Mouse (Mus musculus) neural tube, embryonic 12.5 days (tissue): Measurements from ENCODE around the gene Rpp25. TPM values are rescaled to one million over a fixed set of nuclear protein-coding genes. Genes with fewer than 3 reads are reported as not detected.
A peak's percentile ranks its signal among the peaks of the same experiment; 100 is the strongest.

Experiments used
- ATAC-seq: fragments of 200-750 bp; cut with Nextera tagmentation; 2 replicates; pipeline ENCODE4 v1.8.0; 2017; ENCODE audit warnings: low read depth, mild to moderate bottlenecking, moderate TSS enrichment, moderate library complexity; ENCODE audit not compliant: low FRiP score
- H3K27ac ChIP-seq: fragments of 300-500 bp; sonication (generic); 2 replicates; pipeline ENCODE4 v1.5.1; 2016
- H3K27me3 ChIP-seq: fragments of 300-500 bp; sonication (generic); replicated peaks from 2 replicates; pipeline ENCODE4 v1.6.1; 2016; ENCODE audit warnings: mild to moderate bottlenecking
- H3K36me3 ChIP-seq: fragments of 300-500 bp; sonication (generic); 2 replicates; pipeline ENCODE4 v1.6.1; 2016; ENCODE audit warnings: mild to moderate bottlenecking
- H3K4me1 ChIP-seq: fragments of 300-500 bp; sonication (generic); 2 replicates; pipeline ENCODE4 v1.6.1; 2016
- H3K4me2 ChIP-seq: fragments of 300-500 bp; sonication (generic); replicated peaks from 2 replicates; pipeline ENCODE4 v1.6.1; 2016; ENCODE audit warnings: mild to moderate bottlenecking
- H3K4me3 ChIP-seq: fragments of 300-500 bp; sonication (generic); 2 replicates; pipeline ENCODE4 v1.5.1; 2016
- H3K9ac ChIP-seq: fragments of 300-500 bp; sonication (generic); 2 replicates; pipeline ENCODE4 v1.6.1; 2016; ENCODE audit warnings: mild to moderate bottlenecking
- H3K9me3 ChIP-seq: fragments of 300-500 bp; sonication (generic); 2 replicates; pipeline ENCODE4 v1.6.1; 2016; ENCODE audit warnings: mild to moderate bottlenecking
- WGBS: fragments of 180-500 bp; shearing (Covaris S2); methylation state at CpG from one replicate; pipeline ENCODE4 v1.1.7; 2016; 5-methylcytosine and 5-hydroxymethylcytosine counted together
- polyA plus RNA-seq: library from polyadenylated mRNA; unstranded; fragments of >200 nt; fragmentation: Nextera tagmentation; extraction: Ambion mirVana; gene quantifications from 2 replicates; pipeline ENCODE4 v1.2.1, GENCODE M21; 2016

Rpp25 gene
- polyA plus RNA-seq, result 12.4 and 13.3 TPM in 2 replicates

GRCm38 (mm10) chr9:57503622-57504380 is at the start of gene Rpp25:
Gene Rpp25, plus strand, starts transcription at chr9:57504026.
- H3K36me3 ChIP-seq, result no peaks in the 10 kb centered on the region
- H3K4me3 ChIP-seq, result peak within 1 kb of the TSS; percentile 36
- no peak within 1 kb of the TSS for H3K27ac ChIP-seq
- peak; percentile 55; the same call in 1 of the 2 replicates for ATAC-seq
- H3K4me1 ChIP-seq, result peaks cover 51% of the 10 kb centered on the region
- no peaks in the 10 kb centered on the region for H3K9me3 ChIP-seq
- H3K27me3 ChIP-seq, result peaks cover 64% of the 10 kb centered on the region
- H3K9ac ChIP-seq, result peak within 1 kb of the TSS; percentile 47
- peak within 1 kb of the TSS; percentile 80 for H3K4me2 ChIP-seq
- WGBS, result under 1% methylated on average over 46 of the region's 46 CpGs

- no peak overlapping the region for H3K4me3 ChIP-seq
- H3K4me2 ChIP-seq, result no peak overlapping the region
- H3K27me3 ChIP-seq, result no peaks in the 10 kb centered on the region
- no peaks in the 10 kb centered on the region for H3K4me1 ChIP-seq
- no peak overlapping the region for H3K9ac ChIP-seq
- no peaks in the 10 kb centered on the region for H3K9me3 ChIP-seq
- H3K27ac ChIP-seq, result no peak overlapping the region
- no peaks in the 10 kb centered on the region; the same call in 1 of the 2 replicates for H3K36me3 ChIP-seq
- ATAC-seq, result no peak
- 96% methylated on average over 2 of the region's 2 CpGs for WGBS
These were observed 44.1 kb upstream of the Rpp25 start for GRCm38 (mm10) chr9:57459707-57460106.

GRCm38 (mm10) chr9:57462866-57463265 is 41.0 kb upstream of the Rpp25 start:
- no peak overlapping the region for H3K9ac ChIP-seq
- H3K27me3 ChIP-seq, result no peaks in the 10 kb centered on the region
- no peaks in the 10 kb centered on the region; the same call in 1 of the 2 replicates for H3K36me3 ChIP-seq
- ATAC-seq, result no peak
- H3K9me3 ChIP-seq, result no peaks in the 10 kb centered on the region
- no peak overlapping the region for H3K4me3 ChIP-seq
- peaks cover 13% of the 10 kb centered on the region for H3K4me1 ChIP-seq
- WGBS, result 89% methylated on average over 6 of the region's 6 CpGs
- H3K27ac ChIP-seq, result no peak overlapping the region
- H3K4me2 ChIP-seq, result no peak overlapping the region

GRCm38 (mm10) chr9:57466101-57466500 is 37.7 kb upstream of the Rpp25 start:
- peak overlapping the region; percentile 80 for H3K4me2 ChIP-seq
- H3K4me3 ChIP-seq, result no peak overlapping the region
- H3K4me1 ChIP-seq, result peaks cover 16% of the 10 kb centered on the region
- 70% methylated on average over 3 of the region's 3 CpGs for WGBS
- H3K36me3 ChIP-seq, result no peaks in the 10 kb centered on the region; the same call in 1 of the 2 replicates
- no peaks in the 10 kb centered on the region for H3K9me3 ChIP-seq
- ATAC-seq, result no peak
- H3K27ac ChIP-seq, result no peak overlapping the region
- no peaks in the 10 kb centered on the region for H3K27me3 ChIP-seq
- H3K9ac ChIP-seq, result no peak overlapping the region

- WGBS, result 1% methylated on average over 18 of the region's 18 CpGs
- Histone ChIP-seq H3K4me2 (peak overlapping the region; percentile 80), H3K9ac (peak overlapping the region; percentile 76), H3K36me3 (no peaks in the 10 kb centered on the region), H3K4me3 (peak overlapping the region; percentile 55), H3K27me3 (no peaks in the 10 kb centered on the region), H3K27ac (peak overlapping the region; percentile 15; the same call in 1 of the 2 replicates), H3K9me3 (no peaks in the 10 kb centered on the region), H3K4me1 (peaks cover 16% of the 10 kb centered on the region)
- ATAC-seq, result peak; percentile 73
These were observed 36.5 kb upstream of the Rpp25 start for GRCm38 (mm10) chr9:57467271-57467771.

- Histone ChIP-seq H3K4me3 (peak within 1 kb of the TSS; percentile 55), H3K9ac (peak within 1 kb of the TSS; percentile 76), H3K27me3 (no peaks in the 10 kb centered on the region), H3K27ac (peak within 1 kb of the TSS; percentile 15; the same call in 1 of the 2 replicates), H3K4me2 (peak within 1 kb of the TSS; percentile 80), H3K36me3 (no peaks in the 10 kb centered on the region), H3K4me1 (peaks cover 16% of the 10 kb centered on the region), H3K9me3 (no peaks in the 10 kb centered on the region)
- ATAC-seq, result peak; percentile 92
- 2% methylated on average over 48 of the region's 48 CpGs for WGBS
These were observed 35.8 kb upstream of the Rpp25 start, which contains the start of gene Scamp5 for GRCm38 (mm10) chr9:57467896-57468549. Gene Scamp5, minus strand, starts transcription at chr9:57468060.

GRCm38 (mm10) chr9:57468914-57469313 is 34.9 kb upstream of the Rpp25 start:
- H3K27ac ChIP-seq, result no peak overlapping the region
- H3K9ac ChIP-seq, result no peak overlapping the region
- H3K4me3 ChIP-seq, result no peak overlapping the region
- H3K4me1 ChIP-seq, result peaks cover 16% of the 10 kb centered on the region
- H3K27me3 ChIP-seq, result no peaks in the 10 kb centered on the region
- WGBS, result 72% methylated on average over 4 of the region's 4 CpGs
- no peaks in the 10 kb centered on the region for H3K36me3 ChIP-seq
- H3K4me2 ChIP-seq, result 0 out of 2 replicates have a peak overlapping the region, but pooled peaks have one; percentile 12
- no peak for ATAC-seq
- H3K9me3 ChIP-seq, result no peaks in the 10 kb centered on the region

GRCm38 (mm10) chr9:57485774-57486173 is 18.1 kb upstream of the Rpp25 start:
- no peaks in the 10 kb centered on the region; the same call in 1 of the 2 replicates for H3K27me3 ChIP-seq
- no peak overlapping the region for H3K4me3 ChIP-seq
- no peak overlapping the region for H3K27ac ChIP-seq
- no peaks in the 10 kb centered on the region for H3K36me3 ChIP-seq
- ATAC-seq, result peak; percentile 50; the same call in 1 of the 2 replicates
- WGBS, result 18% methylated on average over 7 of the region's 7 CpGs
- H3K4me2 ChIP-seq, result no peak overlapping the region
- no peak overlapping the region for H3K9ac ChIP-seq
- H3K9me3 ChIP-seq, result no peaks in the 10 kb centered on the region
- 0 out of 2 replicates have a peak, but pooled peaks cover 3% of the 10 kb centered on the region for H3K4me1 ChIP-seq

- no peak overlapping the region for H3K4me3 ChIP-seq
- no peaks in the 10 kb centered on the region for H3K9me3 ChIP-seq
- H3K4me1 ChIP-seq, result 0 out of 2 replicates have a peak, but pooled peaks cover 3% of the 10 kb centered on the region
- H3K36me3 ChIP-seq, result no peaks in the 10 kb centered on the region
- no peak for ATAC-seq
- no peaks in the 10 kb centered on the region; the same call in 1 of the 2 replicates for H3K27me3 ChIP-seq
- H3K4me2 ChIP-seq, result no peak overlapping the region
- H3K9ac ChIP-seq, result no peak overlapping the region
- WGBS, result 78% methylated on average over 7 of the region's 7 CpGs
- H3K27ac ChIP-seq, result no peak overlapping the region
These were observed 16.0 kb upstream of the Rpp25 start for GRCm38 (mm10) chr9:57487807-57488206.

GRCm38 (mm10) chr9:57493532-57493931 is 10.3 kb upstream of the Rpp25 start:
- Histone ChIP-seq H3K27ac (no peak overlapping the region), H3K9ac (no peak overlapping the region), H3K4me3 (no peak overlapping the region), H3K9me3 (no peaks in the 10 kb centered on the region), H3K4me1 (peaks cover 4% of the 10 kb centered on the region; the same call in 1 of the 2 replicates), H3K4me2 (no peak overlapping the region), H3K36me3 (no peaks in the 10 kb centered on the region), H3K27me3 (peaks cover 3% of the 10 kb centered on the region; the same call in 1 of the 2 replicates)
- ATAC-seq, result no peak
- 94% methylated on average over 2 of the region's 2 CpGs for WGBS

- no peak overlapping the region for H3K4me3 ChIP-seq
- H3K4me1 ChIP-seq, result peaks cover 6% of the 10 kb centered on the region; the same call in 1 of the 2 replicates
- peaks cover 7% of the 10 kb centered on the region for H3K27me3 ChIP-seq
- ATAC-seq, result no peak
- no peaks in the 10 kb centered on the region for H3K9me3 ChIP-seq
- H3K36me3 ChIP-seq, result no peaks in the 10 kb centered on the region
- no peak overlapping the region for H3K27ac ChIP-seq
- H3K4me2 ChIP-seq, result no peak overlapping the region
- H3K9ac ChIP-seq, result no peak overlapping the region
These were observed 8.9 kb upstream of the Rpp25 start for GRCm38 (mm10) chr9:57494970-57495369.

GRCm38 (mm10) chr9:57497236-57497635 is 6.6 kb upstream of the Rpp25 start:
- Histone ChIP-seq H3K27ac (no peak overlapping the region), H3K9ac (no peak overlapping the region), H3K36me3 (no peaks in the 10 kb centered on the region), H3K4me2 (no peak overlapping the region), H3K4me3 (no peak overlapping the region), H3K4me1 (peaks cover 19% of the 10 kb centered on the region), H3K9me3 (no peaks in the 10 kb centered on the region), H3K27me3 (peaks cover 24% of the 10 kb centered on the region)
- ATAC-seq, result no peak
- WGBS, result 76% methylated on average over 5 of the region's 5 CpGs
